Mouse (Mus musculus) liver, embryonic 14.5 days (tissue): ENCODE data around the gene Smchd1.

ENCODE experiments used
- CTCF ChIP-seq: IDR thresholded peaks from 2 replicates; pipeline ENCODE4 v1.5.1; 2016; ENCODE audit warnings: antibody characterized with exemption, low read depth, control low read depth
- EP300 ChIP-seq: IDR thresholded peaks from 2 replicates; pipeline ENCODE4 v1.6.1; 2016; ENCODE audit warnings: antibody characterized with exemption, low read depth

DNA sequence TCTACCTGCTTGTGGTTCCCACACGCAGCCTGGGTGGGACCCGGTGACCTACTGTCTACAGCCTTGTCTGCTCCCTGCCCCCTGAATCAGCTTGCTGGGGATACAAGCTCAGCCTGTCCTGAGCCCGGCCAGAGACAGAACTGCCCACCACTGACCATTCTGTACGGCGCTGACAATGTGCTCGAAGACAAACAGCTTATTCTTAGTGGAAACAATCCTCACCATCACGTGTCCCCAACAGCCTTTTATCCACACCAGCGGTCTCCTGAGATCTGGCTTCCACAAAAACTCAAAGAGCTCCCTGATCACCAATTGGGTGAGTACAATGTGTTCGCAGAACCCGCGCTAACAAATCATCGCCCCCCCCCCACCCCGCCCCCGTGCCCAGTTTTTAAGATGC is 166.0 kb downstream of the Smchd1 start:
- TF ChIP-seq CTCF: no peak
- no peak for TF ChIP-seq EP300
